Mouse (Mus musculus) forebrain, embryonic 14.5 days (tissue): ENCODE results near the gene Myl3. TPM values are rescaled to one million over a fixed set of nuclear protein-coding genes. Genes with fewer than 3 reads are reported as not detected.

ENCODE experiments used
- ATAC-seq: fragments of 200-750 bp; cut with Nextera tagmentation; 2 replicates; pipeline ENCODE4 v1.8.0; 2017; ENCODE audit warnings: mild to moderate bottlenecking, moderate library complexity
- DNase-seq: peaks from one replicate; pipeline ENCODE4 v3.0.0-alpha.2; 2015; ENCODE audit warnings: low spot score
- H3K27ac ChIP-seq: fragments of 300-500 bp; sonication (generic); 2 replicates; pipeline ENCODE4 v1.5.1; 2014; ENCODE audit warnings: low read depth, mild to moderate bottlenecking, control low read depth, low read length, moderate library complexity
- H3K27me3 ChIP-seq: fragments of 300-500 bp; sonication (generic); replicated peaks from 2 replicates; pipeline ENCODE4 v1.6.1; 2014; ENCODE audit warnings: low read length, control low read depth, mixed read lengths; ENCODE audit not compliant: control insufficient read depth, insufficient read depth
- H3K36me3 ChIP-seq: fragments of 300-500 bp; sonication (generic); 2 replicates; pipeline ENCODE4 v1.6.1; 2014; ENCODE audit warnings: low read length, control low read depth; ENCODE audit not compliant: control insufficient read depth, insufficient read depth
- H3K4me1 ChIP-seq: fragments of 300-500 bp; sonication (generic); 2 replicates; pipeline ENCODE4 v1.6.1; 2014; ENCODE audit warnings: antibody characterized with exemption, low read length, control low read depth; ENCODE audit not compliant: control insufficient read depth, insufficient read depth
- H3K4me2 ChIP-seq: fragments of 300-500 bp; sonication (generic); 2 replicates; pipeline ENCODE4 v1.6.1; 2014; ENCODE audit warnings: mild to moderate bottlenecking, control low read depth, low read length
- H3K4me3 ChIP-seq: fragments of 300-500 bp; sonication (generic); 2 replicates; pipeline ENCODE4 v1.5.1; 2014; ENCODE audit warnings: low read depth, low read length, control low read depth
- H3K9ac ChIP-seq: fragments of 300-500 bp; sonication (generic); 2 replicates; pipeline ENCODE4 v1.6.1; 2014; ENCODE audit warnings: mild to moderate bottlenecking, low read length, control low read depth, moderate library complexity
- H3K9me3 ChIP-seq: fragments of 300-500 bp; sonication (generic); replicated peaks from 2 replicates; pipeline ENCODE4 v1.6.1; 2016; ENCODE audit warnings: low read length, control low read depth, mixed read lengths; ENCODE audit not compliant: control insufficient read depth
- WGBS: fragments of 180-500 bp; shearing (Covaris S2); extraction: QIAGEN DNeasy Blood & Tissue Kit; methylation state at CpG from one replicate; pipeline ENCODE4 v1.1.7; 2014; 5-methylcytosine and 5-hydroxymethylcytosine counted together
- polyA plus RNA-seq: library from polyadenylated mRNA; unstranded; fragments of >200 nt; fragmentation: Nextera tagmentation; extraction: Ambion mirVana; gene quantifications from 2 replicates; pipeline ENCODE4 v1.2.1, GENCODE M21; 2014

The Myl3 gene
- polyA plus RNA-seq, 1 experiment from 2014 or later: 0.33 TPM

DNA sequence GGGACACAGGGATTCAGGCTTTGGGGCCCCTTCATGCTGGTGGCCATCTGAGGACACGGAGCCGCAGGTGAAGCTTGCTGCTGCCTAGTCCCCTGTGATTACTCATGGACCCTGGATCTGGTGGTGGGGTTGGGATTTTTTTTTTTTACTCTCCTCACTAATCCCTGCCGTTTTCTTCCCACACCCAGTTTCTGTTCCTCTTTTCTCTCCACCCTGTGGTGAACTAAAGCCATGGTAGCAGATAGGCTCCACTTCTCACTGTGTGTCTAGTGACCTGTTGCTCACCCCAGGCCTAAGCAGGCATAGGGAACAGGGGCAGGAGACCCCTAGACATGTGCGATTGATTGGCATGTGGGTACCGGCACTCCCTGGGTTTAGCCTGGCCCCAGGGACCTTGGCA lies 34.9 kb upstream of the Myl3 start:
- H3K9me3 ChIP-seq: no peaks in the 10 kb centered on the region
- no peak overlapping the region for H3K4me2 ChIP-seq
- H3K4me1 ChIP-seq: peaks cover 4% of the 10 kb centered on the region; the same call in 1 of the 2 replicates
- no peak overlapping the region for H3K27ac ChIP-seq
- H3K27me3 ChIP-seq: no peaks in the 10 kb centered on the region
- 85% methylated on average over 5 of the region's 5 CpGs for WGBS
- H3K4me3 ChIP-seq: no peak overlapping the region
- H3K36me3 ChIP-seq: peaks cover 18% of the 10 kb centered on the region; the same call in 1 of the 2 replicates
- DNase-seq (no peak), ATAC-seq (no peak)
- no peak overlapping the region for H3K9ac ChIP-seq

DNA sequence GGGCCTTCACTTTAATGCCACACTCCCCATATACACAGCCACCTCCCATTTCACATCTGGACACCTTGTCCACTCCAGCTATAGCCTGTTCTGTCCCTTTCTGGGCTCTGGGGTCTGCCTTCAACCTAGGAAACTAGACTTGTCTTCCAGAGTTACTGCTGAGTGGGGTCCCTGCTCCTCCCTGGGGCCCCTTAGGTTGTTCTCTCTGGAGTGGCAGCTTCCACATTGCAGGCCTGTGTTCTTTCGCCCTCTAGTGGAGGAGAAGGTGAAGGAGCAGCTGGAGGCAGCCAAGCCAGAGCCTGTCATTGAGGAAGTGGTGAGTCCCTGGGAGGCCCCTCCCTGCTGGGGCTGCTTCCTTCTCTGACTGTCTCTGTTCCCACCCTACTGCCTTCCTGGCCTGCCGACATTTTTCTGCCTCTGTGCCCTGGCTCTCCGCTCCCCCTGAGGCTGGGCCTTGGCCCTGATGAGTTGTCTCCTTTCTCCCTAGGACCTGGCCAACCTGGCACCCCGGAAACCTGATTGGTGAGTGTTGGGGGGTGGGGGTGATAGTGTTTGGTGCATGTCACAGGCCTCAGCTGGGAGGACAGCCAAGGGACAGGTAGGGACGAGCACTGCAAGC lies 31.9 kb upstream of the Myl3 start:
- Histone ChIP-seq H3K4me2 (no peak overlapping the region), H3K36me3 (peaks cover 32% of the 10 kb centered on the region; the same call in 1 of the 2 replicates), H3K9me3 (no peaks in the 10 kb centered on the region), H3K9ac (no peak overlapping the region), H3K4me3 (no peak overlapping the region), H3K27me3 (no peaks in the 10 kb centered on the region), H3K4me1 (no peaks in the 10 kb centered on the region), H3K27ac (no peak overlapping the region)
- 60% methylated on average over 5 of the region's 5 CpGs for WGBS
- ATAC-seq: peak; percentile 87
- peak; percentile 83 for DNase-seq

DNA sequence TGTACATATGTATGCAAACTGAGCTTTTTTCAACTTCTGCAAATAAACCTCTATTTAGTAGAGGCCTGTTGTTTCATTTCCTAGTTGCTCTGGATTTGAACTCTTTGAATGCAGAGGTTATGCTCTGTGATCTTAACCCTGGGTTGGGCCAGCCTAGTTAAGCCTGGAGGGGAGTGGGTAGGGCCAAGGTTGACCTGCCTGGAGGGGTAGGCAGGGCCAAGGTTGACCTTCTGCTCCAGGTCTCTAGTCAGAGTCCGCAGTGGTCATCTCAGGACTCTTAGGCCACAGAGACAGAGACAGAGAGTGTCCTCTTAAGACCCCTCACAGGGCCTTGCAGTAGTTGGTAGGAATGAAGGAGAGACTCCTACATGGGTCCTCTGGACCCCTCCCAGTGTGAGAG lies 30.1 kb upstream of the Myl3 start:
- Histone ChIP-seq H3K4me3 (no peak overlapping the region), H3K27ac (no peak overlapping the region), H3K4me1 (no peaks in the 10 kb centered on the region), H3K36me3 (peaks cover 36% of the 10 kb centered on the region; the same call in 1 of the 2 replicates), H3K4me2 (no peak overlapping the region), H3K9me3 (no peaks in the 10 kb centered on the region), H3K9ac (no peak overlapping the region), H3K27me3 (no peaks in the 10 kb centered on the region)
- ATAC-seq: no peak
- no peak for DNase-seq
- WGBS: 100% methylated on average over 1 of the region's 1 CpGs

DNA sequence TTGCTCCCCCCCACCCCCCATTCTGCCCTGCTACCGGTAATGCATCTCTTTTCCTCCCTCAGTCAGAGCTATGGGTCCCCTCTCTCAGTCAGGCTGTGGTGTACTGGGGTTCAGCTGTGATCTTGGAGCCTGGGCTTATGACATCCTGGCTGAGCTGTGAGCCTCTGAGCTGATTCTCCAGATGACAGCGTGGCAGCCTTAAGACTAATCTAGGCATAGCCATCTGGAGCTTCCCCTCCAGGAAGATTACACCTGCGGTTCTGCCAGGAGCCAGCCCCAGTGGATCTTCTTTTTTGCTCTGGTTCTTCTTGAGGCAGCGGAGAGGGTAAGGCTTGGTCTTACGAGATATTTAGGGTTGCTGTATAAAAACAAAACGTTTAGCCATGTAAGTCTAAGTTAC lies 29.7 kb upstream of the Myl3 start:
- H3K9me3 ChIP-seq: no peaks in the 10 kb centered on the region
- no peak for ATAC-seq
- peaks cover 36% of the 10 kb centered on the region; the same call in 1 of the 2 replicates for H3K36me3 ChIP-seq
- no peak overlapping the region for H3K4me3 ChIP-seq
- H3K27me3 ChIP-seq: no peaks in the 10 kb centered on the region
- 88% methylated on average over 6 of the region's 6 CpGs for WGBS
- H3K27ac ChIP-seq: no peak overlapping the region
- no peak overlapping the region for H3K9ac ChIP-seq
- no peak overlapping the region for H3K4me2 ChIP-seq
- H3K4me1 ChIP-seq: no peaks in the 10 kb centered on the region
- no peak for DNase-seq

DNA sequence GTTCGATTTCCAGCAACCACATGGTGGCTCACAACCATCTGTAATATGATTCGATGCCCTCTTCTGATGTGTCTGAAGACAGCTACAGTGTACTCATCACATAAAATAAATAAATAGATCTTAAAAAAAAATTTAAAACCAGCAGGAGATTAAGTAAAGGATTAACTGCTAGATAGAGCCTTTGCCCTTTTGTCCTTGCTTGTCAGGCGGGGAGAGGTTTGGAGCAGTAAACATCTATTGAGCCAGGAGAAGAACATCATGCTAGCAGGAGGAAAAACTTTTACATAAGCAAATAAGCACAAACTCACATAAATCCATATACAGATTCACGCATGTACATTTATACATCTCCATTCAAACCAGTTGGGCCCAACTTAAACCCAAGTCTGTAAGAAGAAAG lies 29.1 kb upstream of the Myl3 start:
- Histone ChIP-seq H3K4me3 (no peak overlapping the region), H3K36me3 (peaks cover 38% of the 10 kb centered on the region), H3K4me1 (no peaks in the 10 kb centered on the region), H3K27me3 (no peaks in the 10 kb centered on the region), H3K9ac (no peak overlapping the region), H3K4me2 (no peak overlapping the region), H3K27ac (no peak overlapping the region), H3K9me3 (no peaks in the 10 kb centered on the region)
- ATAC-seq (no peak), DNase-seq (no peak)
- WGBS: 81% methylated on average over 4 of the region's 4 CpGs

DNA sequence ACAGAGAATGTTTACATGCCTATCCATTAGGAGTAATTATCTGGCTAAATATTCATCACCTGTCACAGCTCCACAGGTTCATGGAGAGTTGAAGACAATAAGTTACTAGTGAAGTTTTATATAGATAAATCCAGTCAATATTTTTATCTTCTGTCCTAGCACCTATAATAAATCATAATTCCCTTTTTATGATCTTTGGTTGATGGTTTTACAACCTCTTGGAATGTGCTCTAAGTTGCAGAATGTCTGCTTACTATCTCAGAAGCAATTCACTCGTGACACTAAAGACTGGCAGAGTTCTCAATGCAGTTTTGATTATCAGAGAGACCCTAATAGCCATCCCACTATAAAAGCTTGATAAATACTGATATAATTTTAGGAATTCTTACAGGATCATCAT lies 28.3 kb upstream of the Myl3 start:
- peaks cover 42% of the 10 kb centered on the region for H3K36me3 ChIP-seq
- no peaks in the 10 kb centered on the region for H3K4me1 ChIP-seq
- 83% methylated on average over 1 of the region's 1 CpGs for WGBS
- H3K4me3 ChIP-seq: no peak overlapping the region
- ATAC-seq: no peak
- H3K9ac ChIP-seq: no peak overlapping the region
- H3K27me3 ChIP-seq: no peaks in the 10 kb centered on the region
- H3K27ac ChIP-seq: no peak overlapping the region
- no peak for DNase-seq
- no peaks in the 10 kb centered on the region for H3K9me3 ChIP-seq
- no peak overlapping the region for H3K4me2 ChIP-seq

DNA sequence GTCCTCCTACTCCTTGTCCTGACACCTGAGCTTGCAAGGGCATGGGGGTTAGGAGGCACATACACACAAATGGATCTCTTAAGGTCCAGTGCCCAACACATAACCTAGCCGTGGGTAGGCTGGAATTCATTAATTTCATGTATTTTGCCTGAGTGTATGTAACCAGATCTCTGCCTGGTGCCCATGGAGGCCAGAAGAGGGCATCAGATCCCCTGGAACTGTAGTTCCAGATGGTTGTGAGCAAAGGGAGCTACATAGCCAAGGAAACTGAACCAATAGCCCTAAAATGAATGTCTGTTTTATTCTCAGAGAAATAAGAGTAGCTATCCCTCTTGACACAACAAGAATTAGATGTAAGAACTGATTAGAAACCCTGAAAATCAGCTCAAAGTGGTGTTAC lies 26.2 kb upstream of the Myl3 start:
- WGBS: 66% methylated on average over 1 of the region's 1 CpGs
- no peaks in the 10 kb centered on the region for H3K27me3 ChIP-seq
- DNase-seq (peak; percentile 17), ATAC-seq (no peak)
- no peak overlapping the region for H3K9ac ChIP-seq
- no peaks in the 10 kb centered on the region for H3K4me1 ChIP-seq
- H3K4me3 ChIP-seq: no peak overlapping the region
- H3K9me3 ChIP-seq: no peaks in the 10 kb centered on the region
- H3K36me3 ChIP-seq: peaks cover 39% of the 10 kb centered on the region
- no peak overlapping the region for H3K4me2 ChIP-seq
- H3K27ac ChIP-seq: no peak overlapping the region

DNA sequence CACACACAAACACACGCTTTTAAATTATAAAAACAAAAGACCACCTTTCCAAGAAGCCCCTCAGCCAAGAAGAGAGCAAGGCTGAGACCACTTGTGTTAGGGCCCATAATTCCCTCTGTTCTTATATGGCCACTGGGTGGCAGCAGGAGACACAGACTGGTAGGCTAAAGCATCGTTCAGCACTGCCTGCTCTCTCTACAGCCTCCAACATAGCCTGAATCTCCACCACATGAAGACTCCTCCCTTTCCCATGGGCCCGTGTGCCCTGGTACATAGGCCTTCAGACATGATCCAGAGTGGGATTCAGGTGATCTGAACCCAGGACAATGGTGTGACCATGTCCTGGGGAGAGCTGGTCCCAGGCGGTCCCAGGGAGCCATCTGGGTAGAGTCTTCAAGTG lies 24.9 kb upstream of the Myl3 start:
- peak; percentile 86 for DNase-seq
- H3K4me1 ChIP-seq: no peaks in the 10 kb centered on the region

DNA sequence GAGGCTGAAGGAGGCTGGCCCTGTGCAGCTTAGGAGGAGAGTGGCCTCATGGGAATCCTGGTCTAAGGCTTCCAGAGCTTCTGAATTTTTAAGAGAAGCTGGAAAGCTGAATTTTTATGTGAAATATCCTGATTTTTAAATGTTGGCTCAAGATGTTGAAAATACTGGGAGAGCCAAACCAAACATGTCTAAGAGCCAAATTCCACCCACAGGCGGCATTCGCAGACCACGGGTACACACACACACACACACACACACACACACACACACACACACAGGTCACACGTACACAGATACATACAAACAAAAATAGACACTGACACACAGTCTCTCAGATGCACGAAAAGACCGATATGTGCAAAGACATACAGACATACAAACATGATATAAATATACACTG lies 23.6 kb upstream of the Myl3 start:
- Histone ChIP-seq H3K4me1 (no peaks in the 10 kb centered on the region), H3K4me3 (no peak overlapping the region), H3K27ac (no peak overlapping the region), H3K9me3 (no peaks in the 10 kb centered on the region), H3K4me2 (no peak overlapping the region), H3K27me3 (no peaks in the 10 kb centered on the region), H3K9ac (no peak overlapping the region), H3K36me3 (peaks cover 20% of the 10 kb centered on the region)
- ATAC-seq (no peak), DNase-seq (no peak)
- 93% methylated on average over 6 of the region's 6 CpGs for WGBS

More for the DNA sequence above, 24.9 kb upstream of the Myl3 start:
- Histone ChIP-seq H3K4me2 (no peak overlapping the region), H3K9ac (no peak overlapping the region), H3K27ac (no peak overlapping the region), H3K4me3 (no peak overlapping the region), H3K27me3 (no peaks in the 10 kb centered on the region), H3K36me3 (peaks cover 28% of the 10 kb centered on the region), H3K9me3 (no peaks in the 10 kb centered on the region)
- peak; percentile 79 for ATAC-seq
- WGBS: 30% methylated on average over 4 of the region's 4 CpGs
